Comparison of ENCODE assay signal across 9 mouse cellular contexts in the genomic region with DNA sequence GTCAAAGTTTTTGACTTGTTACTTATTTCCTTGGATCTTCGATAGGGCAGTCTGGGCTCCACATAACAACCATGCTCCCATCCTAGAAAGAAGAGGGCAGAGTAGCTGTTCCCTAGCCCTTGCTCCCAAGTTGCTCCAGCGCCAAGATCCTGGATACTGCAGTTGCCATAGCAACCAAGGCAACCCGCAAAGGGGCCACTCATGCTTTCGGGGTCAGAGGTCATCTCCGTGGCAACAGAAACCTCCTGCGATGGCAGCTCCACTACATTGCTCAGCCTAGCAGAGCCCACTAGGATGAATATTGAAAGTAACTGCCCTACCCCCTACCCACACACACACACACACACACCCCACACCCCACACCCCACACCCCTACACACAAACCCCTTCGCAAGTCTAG. TPM values are rescaled to one million over a fixed set of nuclear protein-coding genes. Genes with fewer than 3 reads are reported as not detected.
DNase-seq lines count a peak whose midpoint lies in the region; ATAC-seq lines count a peak whose summit lies in the region.
"Had no signal": no experiment of that assay in that cellular context is flagged by ENCODE, and none has a peak within 500 bp of the region (broad histone marks: within the 10 kb centered on the region; RNA-seq: fewer than 3 reads in every experiment).

No protein-coding gene starts in this region.

- H3K9ac ChIP-seq in kidney, embryonic 14.5 days (ENCODE audit: low read depth, low read length): no peak overlapping the region
- H3K9ac ChIP-seq in limb, embryonic 12.5 days (replicated peaks): no peak overlapping the region
- no peak overlapping the region for H3K9ac ChIP-seq in stomach, embryonic 14.5 days (replicated peaks; ENCODE audit: low read depth, low read length)

- 0 out of 2 replicates have a peak, but pooled peaks cover 3% of the 10 kb centered on the region for H3K27me3 ChIP-seq in kidney, embryonic 14.5 days (ENCODE audit: control insufficient read depth, insufficient read depth, low read length)
- peaks cover 4% of the 10 kb centered on the region for H3K27me3 ChIP-seq in limb, embryonic 12.5 days
- H3K27me3 ChIP-seq in stomach, embryonic 14.5 days (ENCODE audit: control insufficient read depth, insufficient read depth, low read length): no peaks in the 10 kb centered on the region

- no peak overlapping the region for H3K4me2 ChIP-seq in kidney, embryonic 14.5 days (replicated peaks; ENCODE audit: low read depth, low read length)
- H3K4me2 ChIP-seq in limb, embryonic 12.5 days: peak overlapping the region; percentile 19; the same call in 1 of the 2 replicates
- H3K4me2 ChIP-seq in stomach, embryonic 14.5 days (replicated peaks; ENCODE audit: low read depth, low read length): no peak overlapping the region

- no peaks in the 10 kb centered on the region for H3K36me3 ChIP-seq in kidney, embryonic 14.5 days (ENCODE audit: control insufficient read depth, insufficient read depth, low read length)
- no peaks in the 10 kb centered on the region for H3K36me3 ChIP-seq in limb, embryonic 12.5 days
- no peaks in the 10 kb centered on the region for H3K36me3 ChIP-seq in stomach, embryonic 14.5 days (ENCODE audit: control insufficient read depth, insufficient read depth, low read length)
- H3K36me3 ChIP-seq: G1E had no signal

- H3K9me3 ChIP-seq in kidney, embryonic 14.5 days (ENCODE audit: control insufficient read depth, low read length): no peaks in the 10 kb centered on the region
- no peaks in the 10 kb centered on the region for H3K9me3 ChIP-seq in limb, embryonic 12.5 days
- no peaks in the 10 kb centered on the region for H3K9me3 ChIP-seq in stomach, embryonic 14.5 days (ENCODE audit: control insufficient read depth, low read depth, low read length)

- H3K27ac ChIP-seq in kidney, embryonic 14.5 days (ENCODE audit: low read depth, low read length): no peak overlapping the region
- H3K27ac ChIP-seq in limb, embryonic 12.5 days: no peak overlapping the region
- no peak overlapping the region for H3K27ac ChIP-seq in stomach, embryonic 14.5 days (ENCODE audit: low read length)

- H3K4me1 ChIP-seq in kidney, embryonic 14.5 days (ENCODE audit: control insufficient read depth, insufficient read depth, low read length): 0 out of 2 replicates have a peak, but pooled peaks cover 4% of the 10 kb centered on the region
- H3K4me1 ChIP-seq in limb, embryonic 12.5 days (replicated peaks): peaks cover 7% of the 10 kb centered on the region
- H3K4me1 ChIP-seq in stomach, embryonic 14.5 days (ENCODE audit: control insufficient read depth, insufficient read depth, low read length): 0 out of 2 replicates have a peak, but pooled peaks cover 4% of the 10 kb centered on the region

- peak; percentile 88 for ATAC-seq in kidney, embryonic 14.5 days (ENCODE audit: low FRiP score, low TSS enrichment)
- peak; percentile 83 for ATAC-seq in limb, embryonic 12.5 days (ENCODE audit: insufficient number of reproducible peaks, insufficient read depth, low FRiP score, low TSS enrichment, low read depth)
- peak; percentile 78 for ATAC-seq in stomach, embryonic 14.5 days (ENCODE audit: insufficient number of reproducible peaks, insufficient read depth, low FRiP score, low read depth)

- DNase-seq in kidney, postnatal 14 days: no peak
- peak; percentile 63 for DNase-seq in cerebellum, adult 9-11 months
- peak; percentile 36 to 39 for DNase-seq in frontal cortex, postnatal 10 days (ENCODE audit: low spot score in 2 of 2)
- DNase-seq in thymus, postnatal 25 days: no peak
- no peak for DNase-seq in gastrocnemius, adult 8-10 months (ENCODE audit: low spot score in 2 of 2)

- H3K4me3 ChIP-seq in kidney, embryonic 14.5 days (ENCODE audit: low read length): no peak overlapping the region
- H3K4me3 ChIP-seq in limb, embryonic 12.5 days (replicated peaks): no peak overlapping the region
- H3K4me3 ChIP-seq in stomach, embryonic 14.5 days (ENCODE audit: low read depth, low read length): no peak overlapping the region

- 21% methylated on average over 7 of the region's 7 CpGs for WGBS in kidney, embryonic 14.5 days
- 23% methylated on average over 7 of the region's 7 CpGs for WGBS in limb, embryonic 12.5 days
- 13% methylated on average over 7 of the region's 7 CpGs for WGBS in stomach, embryonic 14.5 days

RNA-seq across cellular contexts. Expression of a gene that starts 7.2 kb away (rescaled TPM):
- polyA plus RNA-seq in kidney, embryonic 14.5 days (2014; fragmentation: Nextera tagmentation; extraction: Ambion mirVana): 0.12 TPM in 1 of 2 replicates, not detected in the other
- polyA plus RNA-seq in limb, embryonic 12.5 days (2016; fragmentation: Nextera tagmentation; extraction: Ambion mirVana): 0.22 and 0.34 TPM in 2 replicates
- 1.2 and 1.8 TPM in 2 replicates for polyA plus RNA-seq in stomach, embryonic 14.5 days (2014; fragmentation: Nextera tagmentation; extraction: Ambion mirVana)
- total RNA-seq in gastrocnemius, adult 8-10 months (2022): under 1 TPM in 1 of 4 experiments, not detected in 3; 0.07 TPM
- polyA plus RNA-seq: G1E had no signal

Comparison
In these comparisons a context has a peak if more than half of its experiments do, and no peak if none do; other contexts are left out.
1. DNase-seq: peak in cerebellum, adult 9-11 months (single experiment) and frontal cortex, postnatal 10 days (2 of 2); none in kidney, postnatal 14 days (single experiment), thymus, postnatal 25 days (single experiment) and gastrocnemius, adult 8-10 months (0 of 2).
2. Peak in every context shown above with its lines, with median percentiles within 50 percentile points of each other: ATAC-seq.